In genomic region chr2:66762905-66763304, GRCm38 (mm10) we compare ENCODE assay signal across 13 mouse cellular contexts. TPM values are rescaled to one million over a fixed set of nuclear protein-coding genes. Genes with fewer than 3 reads are reported as not detected.
DNase-seq lines count a peak whose midpoint lies in the region; ATAC-seq and TF ChIP-seq lines count a peak whose summit lies in the region.
"Had no signal": no experiment of that assay in that cellular context is flagged by ENCODE, and none has a peak within 500 bp of the region (broad histone marks: within the 10 kb centered on the region; RNA-seq: fewer than 3 reads in every experiment).

No protein-coding gene starts in this region.

- no peak overlapping the region for H3K9ac ChIP-seq in intestine, postnatal 0 days (ENCODE audit: low read depth, low read length)
- no peak overlapping the region for H3K9ac ChIP-seq in intestine, embryonic 16.5 days (ENCODE audit: low read depth, low read length)

- no peaks in the 10 kb centered on the region for H3K36me3 ChIP-seq in intestine, postnatal 0 days (ENCODE audit: control insufficient read depth, insufficient read depth)
- H3K36me3 ChIP-seq in intestine, embryonic 16.5 days (ENCODE audit: control insufficient read depth, insufficient read depth, low read length) = no peaks in the 10 kb centered on the region
- no peaks in the 10 kb centered on the region for H3K36me3 ChIP-seq in midbrain, embryonic 10.5 days
- H3K36me3 ChIP-seq: G1E had no signal

- ATAC-seq in intestine, postnatal 0 days = no peak
- ATAC-seq in intestine, embryonic 16.5 days = no peak
- ATAC-seq: forebrain, embryonic 16.5 days had no signal

- no peak overlapping the region for H3K4me3 ChIP-seq in intestine, postnatal 0 days (ENCODE audit: low read depth, low read length)
- no peak overlapping the region for H3K4me3 ChIP-seq in intestine, embryonic 16.5 days (ENCODE audit: low read length)
- no peak overlapping the region for H3K4me3 ChIP-seq in lung, adult 2 months (replicated peaks; ENCODE audit: extremely low read depth, low read depth, low read length)
- H3K4me3 ChIP-seq in midbrain, embryonic 10.5 days = no peak overlapping the region

- H3K27ac ChIP-seq in intestine, postnatal 0 days (ENCODE audit: low read depth, low read length) = no peak overlapping the region
- H3K27ac ChIP-seq in intestine, embryonic 16.5 days (ENCODE audit: low read length) = no peak overlapping the region
- no peak overlapping the region for H3K27ac ChIP-seq in midbrain, embryonic 10.5 days (replicated peaks)

- peak; percentile 7 for DNase-seq in adrenal gland, postnatal 10 days
- no peak for DNase-seq in adrenal gland, adult 2 months
- DNase-seq in lung, adult 2 months = no peak
- no peak for DNase-seq in lung, postnatal 4 days
- DNase-seq in lung, postnatal 10 days = peak; percentile 8
- no peak for DNase-seq in midbrain, embryonic 10.5 days (ENCODE audit: low spot score)
- DNase-seq: heart, postnatal 10 days; thymus, adult 2 months had no signal

- no peak overlapping the region for H3K4me2 ChIP-seq in intestine, postnatal 0 days (replicated peaks; ENCODE audit: low read depth)
- no peak overlapping the region for H3K4me2 ChIP-seq in intestine, embryonic 16.5 days (ENCODE audit: low read depth, low read length)

- no peaks in the 10 kb centered on the region for H3K27me3 ChIP-seq in intestine, postnatal 0 days (replicated peaks; ENCODE audit: control insufficient read depth, insufficient read depth, low read length)
- H3K27me3 ChIP-seq in intestine, embryonic 16.5 days (replicated peaks; ENCODE audit: control insufficient read depth, insufficient read depth, low read length) = no peaks in the 10 kb centered on the region
- no peaks in the 10 kb centered on the region for H3K27me3 ChIP-seq in midbrain, embryonic 10.5 days (ENCODE audit: low read depth, poor library complexity, severe bottlenecking)

- no peak for TF ChIP-seq POLR2A in lung, adult 2 months (IDR thresholded peaks at IDR 0.05; ENCODE audit: borderline replicate concordance, extremely low read depth, low read depth, low read length)

- H3K4me1 ChIP-seq in intestine, postnatal 0 days (replicated peaks; ENCODE audit: control insufficient read depth, insufficient read depth, low read length) = no peaks in the 10 kb centered on the region
- H3K4me1 ChIP-seq in intestine, embryonic 16.5 days (ENCODE audit: control insufficient read depth, insufficient read depth, low read length) = no peaks in the 10 kb centered on the region
- 0 out of 2 replicates have a peak, but pooled peaks cover 5% of the 10 kb centered on the region for H3K4me1 ChIP-seq in lung, adult 2 months (ENCODE audit: control insufficient read depth, insufficient read depth, low read length)
- no peaks in the 10 kb centered on the region for H3K4me1 ChIP-seq in midbrain, embryonic 10.5 days

- peak; percentile 43 for TF ChIP-seq CTCF in intestine, postnatal 0 days (IDR thresholded peaks at IDR 0.05; ENCODE audit: low read depth)
- TF ChIP-seq CTCF in lung, adult 2 months (IDR thresholded peaks at IDR 0.05; ENCODE audit: insufficient read depth, low read length) = peak; percentile 10; the same call in 1 of the 2 replicates

- no peaks in the 10 kb centered on the region for H3K9me3 ChIP-seq in intestine, postnatal 0 days (ENCODE audit: control insufficient read depth)
- no peaks in the 10 kb centered on the region for H3K9me3 ChIP-seq in intestine, embryonic 16.5 days (ENCODE audit: control insufficient read depth, low read length)
- no peaks in the 10 kb centered on the region for H3K9me3 ChIP-seq in midbrain, embryonic 10.5 days (replicated peaks)

RNA-seq across cellular contexts. Expression of gene Scn7a, which starts 21.8 kb away (rescaled TPM):
- total RNA-seq in adrenal gland, postnatal 10 days (2021) = 1 to 10 TPM; 6.5 to 6.8 TPM
- total RNA-seq in adrenal gland, adult 2 months (2021) = 10 to 100 TPM in 1 of 2 experiments, 1 to 10 TPM in 1; 5.7 to 10.9 TPM
- 0.48 and 0.52 TPM in 2 replicates for polyA plus RNA-seq in adrenal gland, adult 2 months (2012; rRNA removed)
- 0.48 and 0.55 TPM in 2 replicates for polyA plus RNA-seq in intestine, postnatal 0 days (2015; fragmentation: Nextera tagmentation; extraction: Ambion mirVana)
- polyA plus RNA-seq in intestine, embryonic 16.5 days (2015; fragmentation: Nextera tagmentation; extraction: Ambion mirVana) = 0.31 TPM in 2 replicates
- polyA plus RNA-seq in lung, adult 2 months (2012; rRNA removed) = 28.4 and 62.1 TPM in 2 replicates
- polyA plus RNA-seq in midbrain, embryonic 10.5 days (2016; fragmentation: Nextera tagmentation; extraction: Ambion mirVana) = 0.10 and 0.20 TPM in 2 replicates
- polyA plus RNA-seq: forebrain, embryonic 16.5 days; G1E; limb, embryonic 11.5 days had no signal

Comparison
In these comparisons a context has a peak if more than half of its experiments do, and no peak if none do; other contexts are left out.
1. DNase-seq: peak in adrenal gland, postnatal 10 days (single experiment) and lung, postnatal 10 days (single experiment); none in adrenal gland, adult 2 months (single experiment), lung, adult 2 months (single experiment), lung, postnatal 4 days (0 of 2) and midbrain, embryonic 10.5 days (single experiment).
2. RNA of gene Scn7a, which starts 21.8 kb away (polyA plus RNA-seq): 28.4 to 62.1 TPM in lung, adult 2 months; 0.48 to 0.55 TPM in intestine, postnatal 0 days, 0.48 to 0.52 TPM in adrenal gland, adult 2 months, 0.31 TPM in intestine, embryonic 16.5 days and 0.10 to 0.20 TPM in midbrain, embryonic 10.5 days; every median in the first group is over 10 times any median in the second.